Mouse (Mus musculus): ENCODE measurements around the gene Poln. TPM values are rescaled to one million over a fixed set of nuclear protein-coding genes. Genes with fewer than 3 reads are reported as not detected.

The Poln gene
- total RNA-seq, 2 experiments from 2014 or later, result 1.2 to 1.7 TPM

GRCm38 (mm10) chr5:34188856-34189255, 19.6 kb upstream of the Poln start:
- intact Hi-C loops (cut with DNase I; ENCODE audit: low total_unique reads), result no loop called here
- DNase-seq, result no peak

GRCm38 (mm10) chr5:34187601-34188316, 18.5 kb upstream of the Poln start, which contains the start of gene Mxd4:
TSS of gene Mxd4 (minus strand) at chr5:34187720.
- intact Hi-C loops (cut with DNase I; ENCODE audit: low total_unique reads), result no loop called here
- peak; percentile 100 for DNase-seq

GRCm38 (mm10) chr5:34186961-34187391, 17.7 kb upstream of the Poln start:
- intact Hi-C loops (cut with DNase I; ENCODE audit: low total_unique reads), result no loop called here
- peak; percentile 68 for DNase-seq

GRCm38 (mm10) chr5:34186391-34186790, 17.1 kb upstream of the Poln start:
- DNase-seq, result no peak
- intact Hi-C loops (cut with DNase I; ENCODE audit: low total_unique reads), result no loop called here

- intact Hi-C loops (cut with DNase I; ENCODE audit: low total_unique reads), result no loop called here
- no peak for DNase-seq
Observed at GRCm38 (mm10) chr5:34185791-34186190, 16.5 kb upstream of the Poln start.

GRCm38 (mm10) chr5:34185051-34185580, 15.9 kb upstream of the Poln start:
- intact Hi-C loops (cut with DNase I; ENCODE audit: low total_unique reads), result no loop called here
- DNase-seq, result no peak

- intact Hi-C loops (cut with DNase I; ENCODE audit: low total_unique reads), result no loop called here
- no peak for DNase-seq
Observed at GRCm38 (mm10) chr5:34183976-34184375, 14.7 kb upstream of the Poln start.

GRCm38 (mm10) chr5:34183156-34183880, 14.1 kb upstream of the Poln start:
- intact Hi-C loops (cut with DNase I; ENCODE audit: low total_unique reads), result no loop called here
- DNase-seq, result peak; percentile 41

GRCm38 (mm10) chr5:34182486-34182885, 13.2 kb upstream of the Poln start:
- intact Hi-C loops (cut with DNase I; ENCODE audit: low total_unique reads), result no loop called here
- DNase-seq, result no peak

- no peak for DNase-seq
- intact Hi-C loops (cut with DNase I; ENCODE audit: low total_unique reads), result no loop called here
Observed at GRCm38 (mm10) chr5:34177821-34178220, 8.6 kb upstream of the Poln start.

- DNase-seq, result no peak
- intact Hi-C loops (cut with DNase I; ENCODE audit: low total_unique reads), result no loop called here
Observed at GRCm38 (mm10) chr5:34177091-34177490, 7.8 kb upstream of the Poln start.

- no peak for DNase-seq
- intact Hi-C loops (cut with DNase I; ENCODE audit: low total_unique reads), result no loop called here
Observed at GRCm38 (mm10) chr5:34176691-34177090, 7.4 kb upstream of the Poln start.

- intact Hi-C loops (cut with DNase I; ENCODE audit: low total_unique reads), result no loop called here
Observed at GRCm38 (mm10) chr5:34175403-34175694, 6.1 kb upstream of the Poln start.

GRCm38 (mm10) chr5:34174550-34175402, 5.5 kb upstream of the Poln start:
- intact Hi-C loops (cut with DNase I; ENCODE audit: low total_unique reads), result no loop called here
- DNase-seq, result no peak

More at GRCm38 (mm10) chr5:34175403-34175694, 6.1 kb upstream of the Poln start:
- DNase-seq, result no peak

GRCm38 (mm10) chr5:34174021-34174420, 4.8 kb upstream of the Poln start:
- intact Hi-C loops (cut with DNase I; ENCODE audit: low total_unique reads), result no loop called here
- DNase-seq, result no peak

GRCm38 (mm10) chr5:34170726-34171125, 1.5 kb upstream of the Poln start:
- intact Hi-C loops (cut with DNase I; ENCODE audit: low total_unique reads), result no loop called here
- no peak for DNase-seq

- intact Hi-C loops (cut with DNase I; ENCODE audit: low total_unique reads), result no loop called here
Observed at GRCm38 (mm10) chr5:34169954-34170353, 706 bp upstream of the Poln start.

GRCm38 (mm10) chr5:34167857-34168256, 1.4 kb downstream of the Poln start:
- intact Hi-C loops (cut with DNase I; ENCODE audit: low total_unique reads), result no loop called here

More at GRCm38 (mm10) chr5:34169954-34170353, 706 bp upstream of the Poln start:
- no peak for DNase-seq

GRCm38 (mm10) chr5:34165793-34166192, 3.5 kb downstream of the Poln start:
- intact Hi-C loops (cut with DNase I; ENCODE audit: low total_unique reads), result no loop called here
- no peak for DNase-seq

More at GRCm38 (mm10) chr5:34167857-34168256, 1.4 kb downstream of the Poln start:
- no peak for DNase-seq

- intact Hi-C loops (cut with DNase I; ENCODE audit: low total_unique reads), result no loop called here
Observed at GRCm38 (mm10) chr5:34148476-34148875, 20.8 kb downstream of the Poln start.

More at GRCm38 (mm10) chr5:34148476-34148875, 20.8 kb downstream of the Poln start:
- DNase-seq, result no peak

Measured in gastrocnemius, postnatal 14 days (tissue).